Mouse (Mus musculus): ENCODE results near the gene Cox7a2l. TPM values are rescaled to one million over a fixed set of nuclear protein-coding genes. Genes with fewer than 3 reads are reported as not detected.

Gene Cox7a2l
- polyA plus RNA-seq, 1 experiment from 2014 or later: 196 TPM

DNA sequence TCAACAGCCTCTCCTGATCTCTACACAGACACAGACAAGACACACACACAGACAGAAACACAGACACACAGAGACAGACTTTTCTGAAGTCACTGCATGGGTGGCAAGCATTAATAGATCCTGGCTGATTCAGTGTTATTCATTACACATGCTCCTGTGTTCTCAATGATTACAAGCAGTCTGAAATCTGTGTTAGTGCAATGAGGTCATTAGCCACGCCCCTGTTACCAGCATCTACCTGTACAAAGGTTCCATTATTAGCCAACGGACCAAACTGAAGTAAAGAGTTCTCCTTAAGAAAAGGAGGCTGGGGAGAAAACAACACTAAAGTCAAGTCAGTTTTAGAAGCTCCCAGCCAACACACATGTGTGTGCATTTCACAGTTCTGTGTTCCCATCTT is 13.4 kb downstream of the Cox7a2l start:
- no peak overlapping the region for H3K4me3 ChIP-seq (ENCODE audit: low read length)
- H3K4me2 ChIP-seq (replicated peaks; ENCODE audit: low read depth, low read length): no peak overlapping the region
- 59% methylated on average over 2 of the region's 2 CpGs for WGBS
- no peaks in the 10 kb centered on the region for H3K27me3 ChIP-seq (ENCODE audit: insufficient read depth, low read length)
- H3K36me3 ChIP-seq (ENCODE audit: insufficient read depth, low read length): peaks cover 36% of the 10 kb centered on the region
- no peak overlapping the region for H3K9ac ChIP-seq (replicated peaks; ENCODE audit: low read length)
- H3K4me1 ChIP-seq (ENCODE audit: insufficient read depth, low read length): no peaks in the 10 kb centered on the region
- ATAC-seq (ENCODE audit: low FRiP score, low TSS enrichment): no peak
- no peak overlapping the region for H3K27ac ChIP-seq (ENCODE audit: low read length)
- H3K9me3 ChIP-seq (ENCODE audit: low read length): no peaks in the 10 kb centered on the region

DNA sequence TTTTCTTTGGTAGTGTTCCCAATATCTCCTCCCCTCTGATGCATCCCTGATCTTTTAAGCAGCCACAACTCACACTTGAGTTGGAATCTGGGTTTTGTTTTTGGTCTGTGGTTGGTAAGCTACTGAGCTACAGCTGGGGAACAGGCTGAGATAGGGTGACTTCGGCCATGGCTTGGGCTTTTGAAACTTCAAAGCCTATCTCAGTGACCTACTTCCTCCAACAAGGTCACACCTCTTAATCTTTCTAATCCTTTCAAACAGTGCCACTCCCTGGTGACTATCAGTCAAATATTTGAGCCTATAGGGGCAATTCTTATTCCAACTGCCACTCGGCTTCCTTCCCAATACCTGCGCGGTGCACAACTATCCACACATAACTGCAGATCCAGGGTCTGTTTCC is 17.4 kb downstream of the Cox7a2l start:
- peaks cover 57% of the 10 kb centered on the region for H3K36me3 ChIP-seq (ENCODE audit: insufficient read depth, low read length)
- no peak overlapping the region for H3K4me2 ChIP-seq (replicated peaks; ENCODE audit: low read depth, low read length)
- ATAC-seq (ENCODE audit: low FRiP score, low TSS enrichment): no peak
- peaks cover 22% of the 10 kb centered on the region for H3K9me3 ChIP-seq (ENCODE audit: low read length)
- no peak overlapping the region for H3K9ac ChIP-seq (replicated peaks; ENCODE audit: low read length)
- no peaks in the 10 kb centered on the region for H3K27me3 ChIP-seq (ENCODE audit: insufficient read depth, low read length)
- no peak overlapping the region for H3K27ac ChIP-seq (ENCODE audit: low read length)
- 90% methylated on average over 4 of the region's 4 CpGs for WGBS
- H3K4me1 ChIP-seq (ENCODE audit: insufficient read depth, low read length): no peaks in the 10 kb centered on the region
- no peak overlapping the region for H3K4me3 ChIP-seq (ENCODE audit: low read length)

DNA sequence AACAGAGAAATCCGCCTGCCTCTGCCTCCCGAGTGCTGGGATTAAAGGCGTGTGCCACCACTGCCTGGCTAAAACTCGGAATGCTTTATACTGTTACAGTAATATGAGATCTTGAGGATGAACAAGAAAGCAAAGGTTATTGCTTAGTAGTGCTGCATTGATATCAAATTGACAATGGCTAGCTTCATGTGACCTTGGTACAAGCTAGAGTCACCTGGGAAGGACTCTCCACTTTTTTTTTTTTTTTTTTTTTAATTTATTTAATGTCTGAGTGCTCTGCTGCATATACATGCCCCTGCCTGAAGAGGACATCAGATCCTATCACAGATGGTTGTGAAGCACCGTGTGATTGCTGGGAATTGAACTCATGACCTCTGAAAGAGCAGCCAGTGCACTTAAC is 18.2 kb downstream of the Cox7a2l start:
- WGBS: 92% methylated on average over 5 of the region's 5 CpGs
- no peak overlapping the region for H3K9ac ChIP-seq (replicated peaks; ENCODE audit: low read length)
- H3K4me3 ChIP-seq (ENCODE audit: low read length): no peak overlapping the region
- H3K4me2 ChIP-seq (replicated peaks; ENCODE audit: low read depth, low read length): no peak overlapping the region
- H3K27me3 ChIP-seq (ENCODE audit: insufficient read depth, low read length): no peaks in the 10 kb centered on the region
- H3K36me3 ChIP-seq (ENCODE audit: insufficient read depth, low read length): peaks cover 57% of the 10 kb centered on the region
- H3K27ac ChIP-seq (ENCODE audit: low read length): no peak overlapping the region
- peaks cover 22% of the 10 kb centered on the region for H3K9me3 ChIP-seq (ENCODE audit: low read length)
- ATAC-seq (ENCODE audit: low FRiP score, low TSS enrichment): no peak
- no peaks in the 10 kb centered on the region for H3K4me1 ChIP-seq (ENCODE audit: insufficient read depth, low read length)

DNA sequence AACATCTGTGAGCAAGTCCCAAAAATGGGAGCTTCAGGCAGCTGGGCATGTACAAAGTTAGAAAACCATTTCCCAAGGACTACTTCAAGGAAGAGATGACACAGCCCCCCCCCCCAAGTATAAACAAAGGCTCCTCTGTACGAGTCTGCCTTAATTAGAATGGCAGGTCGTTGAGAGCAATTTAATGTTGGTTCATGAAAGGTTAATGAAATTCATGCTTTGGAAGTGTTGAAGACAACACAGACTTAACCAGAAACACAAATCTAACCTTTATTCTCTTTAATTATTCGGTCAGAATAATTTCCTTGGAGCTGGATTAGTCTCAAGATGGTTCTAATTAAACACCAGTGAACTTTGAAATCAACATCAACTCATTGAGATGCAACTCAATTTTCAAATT is 29.4 kb downstream of the Cox7a2l start:
- Histone ChIP-seq H3K27ac (ENCODE audit: low read length) (no peak overlapping the region), H3K27me3 (ENCODE audit: insufficient read depth, low read length) (no peaks in the 10 kb centered on the region), H3K4me3 (ENCODE audit: low read length) (no peak overlapping the region), H3K9me3 (ENCODE audit: low read length) (0 out of 2 replicates have a peak, but pooled peaks cover 9% of the 10 kb centered on the region), H3K4me2 (replicated peaks; ENCODE audit: low read depth, low read length) (no peak overlapping the region), H3K9ac (replicated peaks; ENCODE audit: low read length) (no peak overlapping the region), H3K4me1 (ENCODE audit: insufficient read depth, low read length) (peaks cover 3% of the 10 kb centered on the region; the same call in 1 of the 2 replicates), H3K36me3 (ENCODE audit: insufficient read depth, low read length) (no peaks in the 10 kb centered on the region)
- 57% methylated on average over 3 of the region's 3 CpGs for WGBS
- ATAC-seq (ENCODE audit: low FRiP score, low TSS enrichment): no peak

DNA sequence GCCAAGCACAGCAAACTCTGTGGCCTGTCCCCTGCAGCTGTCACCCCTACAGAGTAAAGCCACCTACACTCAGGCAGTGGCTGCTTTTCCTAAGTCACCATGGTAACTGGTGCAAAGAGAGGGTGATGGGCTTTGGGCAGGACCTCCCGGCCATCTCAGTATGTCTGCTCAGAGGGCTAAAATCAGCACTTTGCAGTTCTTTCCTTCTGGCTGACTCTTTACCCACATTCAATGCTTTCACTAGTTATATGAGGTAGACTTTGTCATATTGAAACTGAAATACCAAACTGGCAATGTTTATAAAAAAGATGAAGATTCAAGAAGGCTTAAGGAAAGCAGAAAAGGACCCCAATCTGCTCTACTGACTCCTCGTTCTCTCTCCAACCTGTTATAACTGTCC is 33.3 kb downstream of the Cox7a2l start:
- WGBS: 78% methylated on average over 2 of the region's 2 CpGs
- no peak for ATAC-seq (ENCODE audit: low FRiP score, low TSS enrichment)
- Histone ChIP-seq H3K27me3 (ENCODE audit: insufficient read depth, low read length) (no peaks in the 10 kb centered on the region), H3K4me2 (replicated peaks; ENCODE audit: low read depth, low read length) (no peak overlapping the region), H3K9ac (replicated peaks; ENCODE audit: low read length) (no peak overlapping the region), H3K27ac (ENCODE audit: low read length) (no peak overlapping the region), H3K4me3 (ENCODE audit: low read length) (no peak overlapping the region), H3K36me3 (ENCODE audit: insufficient read depth, low read length) (peaks cover 24% of the 10 kb centered on the region), H3K9me3 (ENCODE audit: low read length) (no peaks in the 10 kb centered on the region), H3K4me1 (ENCODE audit: insufficient read depth, low read length) (peaks cover 3% of the 10 kb centered on the region; the same call in 1 of the 2 replicates)

DNA sequence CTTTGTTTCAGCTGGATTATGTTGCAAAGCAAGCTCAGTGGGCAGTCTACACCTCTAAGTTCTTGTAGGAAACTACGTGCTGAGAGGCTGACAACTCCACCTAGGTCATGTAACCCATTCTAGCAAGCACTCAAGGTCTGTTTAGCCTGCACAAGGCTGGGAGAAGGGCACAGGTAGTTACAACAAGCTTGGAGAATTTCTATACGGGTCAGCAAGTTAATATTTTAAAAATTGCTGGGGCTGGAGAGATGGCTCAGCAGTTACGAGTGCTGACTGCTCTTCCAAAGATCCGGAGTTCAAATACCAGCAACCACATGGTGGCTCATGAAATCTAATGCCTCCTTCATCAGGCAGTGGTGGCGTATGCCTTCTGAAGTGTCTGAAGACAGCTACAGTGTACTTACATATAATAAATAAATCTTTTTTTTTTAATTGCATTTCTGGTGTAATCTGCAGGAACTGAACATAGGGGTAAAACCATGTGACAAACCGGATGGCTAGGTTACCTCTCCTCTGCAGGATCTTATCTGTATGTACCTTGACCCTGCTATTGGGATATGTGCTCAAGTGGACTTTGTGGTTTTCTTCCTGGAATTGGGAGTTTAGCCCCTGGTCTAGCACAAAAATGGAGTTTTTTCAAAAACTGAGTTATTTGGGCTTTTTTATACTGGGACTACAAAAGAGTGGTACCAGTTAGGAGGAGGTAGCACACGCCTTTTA is 34.2 kb downstream of the Cox7a2l start:
- Histone ChIP-seq H3K4me3 (ENCODE audit: low read length) (no peak overlapping the region), H3K9ac (replicated peaks; ENCODE audit: low read length) (no peak overlapping the region), H3K4me2 (replicated peaks; ENCODE audit: low read depth, low read length) (no peak overlapping the region), H3K4me1 (ENCODE audit: insufficient read depth, low read length) (peaks cover 3% of the 10 kb centered on the region; the same call in 1 of the 2 replicates), H3K9me3 (ENCODE audit: low read length) (no peaks in the 10 kb centered on the region), H3K27ac (ENCODE audit: low read length) (no peak overlapping the region), H3K36me3 (ENCODE audit: insufficient read depth, low read length) (peaks cover 31% of the 10 kb centered on the region), H3K27me3 (ENCODE audit: insufficient read depth, low read length) (no peaks in the 10 kb centered on the region)
- 85% methylated on average over 7 of the region's 7 CpGs for WGBS
- ATAC-seq (ENCODE audit: low FRiP score, low TSS enrichment): no peak

DNA sequence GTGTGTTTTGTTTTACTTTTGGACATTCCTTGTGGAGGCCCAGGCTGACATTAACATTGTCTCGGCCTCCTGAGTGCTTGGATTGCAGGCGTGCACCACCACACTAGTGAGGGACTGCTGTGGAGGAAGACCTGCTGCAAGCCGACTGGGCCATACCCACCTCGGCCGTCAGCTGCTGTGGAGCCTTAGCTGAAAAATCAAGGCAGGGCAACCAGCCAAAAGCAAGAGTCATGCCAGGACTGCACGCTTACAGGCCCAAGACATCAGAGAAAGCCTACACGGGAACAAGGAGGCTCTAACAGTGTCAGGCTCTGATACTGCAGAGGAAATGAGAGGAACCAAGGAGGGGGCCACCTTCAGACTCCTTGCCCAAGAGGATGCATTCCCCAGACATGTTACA is 35.6 kb downstream of the Cox7a2l start:
- Histone ChIP-seq H3K27ac (ENCODE audit: low read length) (no peak overlapping the region), H3K9ac (replicated peaks; ENCODE audit: low read length) (no peak overlapping the region), H3K36me3 (ENCODE audit: insufficient read depth, low read length) (peaks cover 40% of the 10 kb centered on the region), H3K4me2 (replicated peaks; ENCODE audit: low read depth, low read length) (no peak overlapping the region), H3K4me1 (ENCODE audit: insufficient read depth, low read length) (peaks cover 3% of the 10 kb centered on the region; the same call in 1 of the 2 replicates), H3K27me3 (ENCODE audit: insufficient read depth, low read length) (no peaks in the 10 kb centered on the region), H3K4me3 (ENCODE audit: low read length) (no peak overlapping the region), H3K9me3 (ENCODE audit: low read length) (no peaks in the 10 kb centered on the region)
- WGBS: 89% methylated on average over 7 of the region's 7 CpGs
- no peak for ATAC-seq (ENCODE audit: low FRiP score, low TSS enrichment)

DNA sequence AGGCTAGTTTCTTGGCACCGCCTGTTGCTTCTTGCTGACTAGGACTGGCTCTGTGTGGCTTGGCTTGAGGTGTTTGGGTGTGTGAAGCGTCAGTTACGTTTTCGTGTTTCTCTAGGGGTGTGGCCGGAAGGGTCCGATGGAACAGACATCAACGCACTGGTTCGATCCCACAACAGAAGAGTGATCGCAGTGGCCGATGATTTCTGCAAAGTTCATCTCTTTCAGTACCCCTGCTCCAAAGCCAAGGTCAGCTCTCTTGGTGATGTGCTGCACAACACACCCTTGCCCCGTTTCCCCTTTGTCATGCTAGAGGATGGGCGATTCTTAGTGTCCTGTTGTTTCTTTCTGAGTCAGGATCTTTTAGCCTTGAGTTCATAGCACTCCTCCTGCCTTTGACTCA is 40.0 kb downstream of the Cox7a2l start:
- no peak for ATAC-seq (ENCODE audit: low FRiP score, low TSS enrichment)
- Histone ChIP-seq H3K4me3 (ENCODE audit: low read length) (no peak overlapping the region), H3K9me3 (ENCODE audit: low read length) (no peaks in the 10 kb centered on the region), H3K27me3 (ENCODE audit: insufficient read depth, low read length) (no peaks in the 10 kb centered on the region), H3K9ac (replicated peaks; ENCODE audit: low read length) (no peak overlapping the region), H3K36me3 (ENCODE audit: insufficient read depth, low read length) (peaks cover 63% of the 10 kb centered on the region), H3K4me2 (replicated peaks; ENCODE audit: low read depth, low read length) (no peak overlapping the region), H3K27ac (ENCODE audit: low read length) (no peak overlapping the region), H3K4me1 (ENCODE audit: insufficient read depth, low read length) (no peaks in the 10 kb centered on the region)
- WGBS: 94% methylated on average over 12 of the region's 12 CpGs

DNA sequence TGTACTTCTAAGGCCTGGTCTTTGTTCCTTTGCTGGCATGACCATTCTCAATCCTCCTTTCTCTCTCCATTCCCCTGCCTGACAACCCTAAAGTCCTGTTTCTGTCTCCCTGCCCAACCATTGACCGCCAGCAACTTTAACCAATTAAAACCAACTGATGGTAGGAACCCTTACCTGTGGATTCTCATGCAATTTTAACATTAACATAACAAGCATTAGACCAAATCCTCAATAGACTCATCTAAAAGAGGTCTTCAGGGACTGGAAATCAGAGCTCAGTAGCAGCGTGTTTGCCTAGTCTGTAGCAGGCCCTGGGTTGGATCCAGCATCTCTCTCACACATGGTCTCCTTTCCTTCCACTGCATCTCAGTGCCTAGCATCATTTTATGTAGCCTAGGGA is 47.5 kb downstream of the Cox7a2l start:
- Histone ChIP-seq H3K9me3 (ENCODE audit: low read length) (no peaks in the 10 kb centered on the region), H3K27ac (ENCODE audit: low read length) (no peak overlapping the region), H3K9ac (replicated peaks; ENCODE audit: low read length) (no peak overlapping the region), H3K4me3 (ENCODE audit: low read length) (no peak overlapping the region), H3K27me3 (ENCODE audit: insufficient read depth, low read length) (no peaks in the 10 kb centered on the region), H3K36me3 (ENCODE audit: insufficient read depth, low read length) (peaks cover 48% of the 10 kb centered on the region), H3K4me2 (replicated peaks; ENCODE audit: low read depth, low read length) (no peak overlapping the region), H3K4me1 (ENCODE audit: insufficient read depth, low read length) (no peaks in the 10 kb centered on the region)
- WGBS: 97% methylated on average over 2 of the region's 2 CpGs
- ATAC-seq (ENCODE audit: low FRiP score, low TSS enrichment): no peak

DNA sequence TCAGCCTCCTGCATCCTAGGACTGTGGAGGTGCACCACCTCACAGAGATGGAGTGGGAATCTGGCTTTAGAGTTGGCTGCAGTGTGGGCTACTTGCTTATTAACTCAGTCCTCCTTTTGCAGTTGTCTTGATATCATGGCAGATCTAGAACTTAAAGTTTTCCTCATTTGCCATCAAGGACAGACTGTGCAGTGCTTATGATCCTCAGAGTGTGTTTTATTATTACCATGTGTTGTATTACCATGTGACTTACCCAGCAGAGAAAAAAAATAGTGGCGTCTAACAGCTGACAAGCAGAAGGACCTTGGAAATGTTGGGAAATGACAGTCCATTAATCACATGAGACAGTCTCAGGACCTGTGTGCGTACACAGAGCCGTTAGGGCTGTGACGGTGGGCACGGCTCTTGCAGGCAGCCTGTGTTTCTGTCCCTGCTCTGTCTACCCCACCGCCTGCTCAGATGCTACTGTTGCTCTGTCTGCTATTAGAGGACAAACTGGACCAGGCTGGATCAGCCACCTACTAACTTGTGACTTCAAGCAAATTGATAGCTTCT is 50.4 kb downstream of the Cox7a2l start:
- Histone ChIP-seq H3K36me3 (ENCODE audit: insufficient read depth, low read length) (peaks cover 34% of the 10 kb centered on the region), H3K4me2 (replicated peaks; ENCODE audit: low read depth, low read length) (no peak overlapping the region), H3K9me3 (ENCODE audit: low read length) (no peaks in the 10 kb centered on the region), H3K27ac (ENCODE audit: low read length) (no peak overlapping the region), H3K4me1 (ENCODE audit: insufficient read depth, low read length) (no peaks in the 10 kb centered on the region), H3K9ac (replicated peaks; ENCODE audit: low read length) (no peak overlapping the region), H3K27me3 (ENCODE audit: insufficient read depth, low read length) (no peaks in the 10 kb centered on the region), H3K4me3 (ENCODE audit: low read length) (no peak overlapping the region)
- 62% methylated on average over 6 of the region's 6 CpGs for WGBS
- no peak for ATAC-seq (ENCODE audit: low FRiP score, low TSS enrichment)

All from kidney, embryonic 16.5 days (tissue).